ENCODE assay signal across 8 mouse cellular contexts in the genomic region with DNA sequence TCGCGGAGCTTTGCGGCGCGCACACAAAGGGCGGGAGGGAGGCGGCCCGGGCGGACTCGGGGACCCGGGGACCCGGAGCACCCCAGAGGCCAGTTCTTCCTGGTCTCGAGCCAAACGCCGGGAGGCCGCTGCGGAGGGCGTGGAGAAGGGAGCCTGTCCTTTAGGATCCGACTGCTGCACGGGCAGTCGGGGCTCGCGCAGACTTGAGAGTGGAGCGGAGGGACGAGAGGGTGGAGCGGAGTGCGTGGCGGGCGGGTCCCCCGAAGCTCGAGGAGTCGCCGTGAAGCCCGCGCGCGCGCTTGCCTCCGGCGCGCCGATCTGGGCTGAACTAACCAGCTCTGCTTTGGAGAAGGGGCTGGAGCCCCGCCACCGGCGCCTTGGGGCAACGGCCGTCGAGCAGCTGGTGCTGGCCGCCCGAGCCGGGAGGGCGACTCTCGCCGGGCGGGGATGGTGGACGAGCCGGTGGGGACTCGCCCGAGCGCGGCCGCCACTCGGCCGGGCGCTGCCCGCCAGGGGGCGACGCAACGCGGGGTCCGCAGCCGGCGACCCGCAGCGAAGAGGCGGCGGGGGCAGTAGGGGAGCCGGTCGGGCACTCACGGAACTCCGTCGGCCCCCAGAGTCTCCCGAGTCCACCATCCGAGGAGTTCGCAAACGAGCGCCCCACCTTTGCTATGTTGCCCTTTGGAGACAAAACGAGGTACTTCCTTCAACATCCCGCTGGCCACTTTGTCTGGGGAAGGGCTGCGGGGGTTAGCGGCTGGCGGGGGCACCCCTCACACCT. TPM values are rescaled to one million over a fixed set of nuclear protein-coding genes. Genes with fewer than 3 reads are reported as not detected.
DNase-seq lines count a peak whose midpoint lies in the region; ATAC-seq and TF ChIP-seq lines count a peak whose summit lies in the region.

No protein-coding gene starts in this region.

- H3K27me3 ChIP-seq in forebrain, embryonic 13.5 days, result no peaks in the 10 kb centered on the region
- H3K27me3 ChIP-seq in heart, postnatal 0 days (ENCODE audit: control insufficient read depth, insufficient read depth, low read length), result no peaks in the 10 kb centered on the region
- no peaks in the 10 kb centered on the region for H3K27me3 ChIP-seq in neural tube, embryonic 13.5 days
- no peaks in the 10 kb centered on the region for H3K27me3 ChIP-seq in testis, adult 2 months (ENCODE audit: control insufficient read depth, insufficient read depth, low read length)

- peaks cover 18% of the 10 kb centered on the region for H3K4me1 ChIP-seq in forebrain, embryonic 13.5 days
- H3K4me1 ChIP-seq in heart, postnatal 0 days (ENCODE audit: control insufficient read depth, insufficient read depth), result no peaks in the 10 kb centered on the region
- H3K4me1 ChIP-seq in neural tube, embryonic 13.5 days (replicated peaks), result peaks cover 15% of the 10 kb centered on the region
- H3K4me1 ChIP-seq in testis, adult 2 months (ENCODE audit: control insufficient read depth, insufficient read depth, low read length), result peaks cover 5% of the 10 kb centered on the region

- peak overlapping the region; percentile 73 for H3K4me2 ChIP-seq in forebrain, embryonic 13.5 days
- H3K4me2 ChIP-seq in heart, postnatal 0 days (ENCODE audit: low read depth, low read length), result peak overlapping the region; percentile 76
- H3K4me2 ChIP-seq in neural tube, embryonic 13.5 days, result peak overlapping the region; percentile 90

- ATAC-seq in forebrain, embryonic 13.5 days, result peak; percentile 82
- ATAC-seq in heart, postnatal 0 days (ENCODE audit: insufficient read depth, low read depth), result peak; percentile 78
- ATAC-seq in neural tube, embryonic 13.5 days (ENCODE audit: low read depth), result peak; percentile 84

- peak overlapping the region; percentile 71 for H3K4me3 ChIP-seq in forebrain, embryonic 13.5 days
- peak overlapping the region; percentile 71 for H3K4me3 ChIP-seq in heart, postnatal 0 days (ENCODE audit: low read depth, low read length)
- peak overlapping the region; percentile 67 for H3K4me3 ChIP-seq in neural tube, embryonic 13.5 days
- peak overlapping the region; percentile 78 for H3K4me3 ChIP-seq in testis, adult 2 months (ENCODE audit: control insufficient read depth, low read depth, low read length)

- peak overlapping the region; percentile 86 for H3K27ac ChIP-seq in forebrain, embryonic 13.5 days
- peak overlapping the region; percentile 83 for H3K27ac ChIP-seq in heart, postnatal 0 days (ENCODE audit: low read depth)
- peak overlapping the region; percentile 82 for H3K27ac ChIP-seq in neural tube, embryonic 13.5 days (replicated peaks)
- no peak overlapping the region for H3K27ac ChIP-seq in testis, adult 2 months (ENCODE audit: control insufficient read depth, insufficient read depth, low read depth, low read length)

- no peak for TF ChIP-seq EP300 in heart, postnatal 0 days (IDR thresholded peaks at IDR 0.05; ENCODE audit: low read depth)

- no peak for TF ChIP-seq CTCF in heart, postnatal 0 days (IDR thresholded peaks at IDR 0.05; ENCODE audit: low read depth)
- peak; percentile 25; the same call in 1 of the 2 replicates for TF ChIP-seq CTCF in testis, adult 2 months (IDR thresholded peaks at IDR 0.05; ENCODE audit: control insufficient read depth, insufficient read depth, insufficient replicate concordance, low read depth, low read length)

- no peaks in the 10 kb centered on the region for H3K9me3 ChIP-seq in forebrain, embryonic 13.5 days (replicated peaks)
- H3K9me3 ChIP-seq in heart, postnatal 0 days (replicated peaks; ENCODE audit: control insufficient read depth, low read length), result no peaks in the 10 kb centered on the region
- no peaks in the 10 kb centered on the region for H3K9me3 ChIP-seq in neural tube, embryonic 13.5 days

- no peak for TF ChIP-seq POLR2A in testis, adult 2 months (IDR thresholded peaks at IDR 0.05; ENCODE audit: control insufficient read depth, low read depth, low read length)

- under 1% methylated on average over 71 of the region's 92 CpGs for WGBS in forebrain, embryonic 13.5 days
- WGBS in heart, postnatal 0 days, result under 1% methylated on average over 87 of the region's 92 CpGs
- under 1% methylated on average over 77 of the region's 92 CpGs for WGBS in neural tube, embryonic 13.5 days

- H3K9ac ChIP-seq in forebrain, embryonic 13.5 days, result peak overlapping the region; percentile 84
- H3K9ac ChIP-seq in heart, postnatal 0 days (replicated peaks; ENCODE audit: low read depth, low read length), result peak overlapping the region; percentile 64
- peak overlapping the region; percentile 79 for H3K9ac ChIP-seq in neural tube, embryonic 13.5 days

- no peaks in the 10 kb centered on the region for H3K36me3 ChIP-seq in forebrain, embryonic 13.5 days (ENCODE audit: poor library complexity, severe bottlenecking)
- H3K36me3 ChIP-seq in heart, postnatal 0 days (replicated peaks; ENCODE audit: control insufficient read depth, insufficient read depth, low read length), result no peaks in the 10 kb centered on the region
- no peaks in the 10 kb centered on the region for H3K36me3 ChIP-seq in neural tube, embryonic 13.5 days
- no peaks in the 10 kb centered on the region for H3K36me3 ChIP-seq in testis, adult 2 months (ENCODE audit: control insufficient read depth, insufficient read depth, low read length)

- DNase-seq in B cell, adult 2 months, result peak; percentile 49 to 62
- DNase-seq in brain, adult 2 months (ENCODE audit: low read depth, low spot score), result peak; percentile 30
- peak; percentile 34 for DNase-seq in heart, postnatal 0 days (ENCODE audit: low spot score)
- DNase-seq in kidney, postnatal 25 days, result peak; percentile 63 to 79
- DNase-seq in lung, adult 18-20 months, result peak; percentile 70 to 76

RNA-seq across cellular contexts. Expression of gene Pde5a, which starts 1.4 kb away (rescaled TPM):
- 3.6 and 3.7 TPM in 2 replicates for polyA plus RNA-seq in forebrain, embryonic 13.5 days (2015; fragmentation: Nextera tagmentation; extraction: Ambion mirVana)
- total RNA-seq in heart, postnatal 0 days (2014; rRNA removed; ENCODE audit: low replicate concordance), result 4.2 and 6.1 TPM in 2 replicates
- 1.00 and 1.1 TPM in 2 replicates for polyA plus RNA-seq in heart, postnatal 0 days (2015; fragmentation: Nextera tagmentation; extraction: Ambion mirVana)
- 1.7 and 2.2 TPM in 2 replicates for polyA plus RNA-seq in neural tube, embryonic 13.5 days (2015; fragmentation: Nextera tagmentation; extraction: Ambion mirVana)
- 0.62 and 0.66 TPM in 2 replicates for polyA plus RNA-seq in testis, adult 2 months (2012; rRNA removed)
